Mouse (Mus musculus): ENCODE data around the gene Cdx4. TPM values are rescaled to one million over a fixed set of nuclear protein-coding genes. Genes with fewer than 3 reads are reported as not detected.

The Cdx4 gene
- polyA plus RNA-seq, 1 experiment from 2014 or later = not detected

Other genes starting within 250 kb of the Cdx4 start
- gene Nap1l2, start 134.8 kb upstream of the Cdx4 start, polyA plus RNA-seq (2014; fragmentation: Nextera tagmentation; extraction: Ambion mirVana) = 0.57 and 0.96 TPM in 2 replicates
- gene Chic1, start 35.1 kb downstream of the Cdx4 start, polyA plus RNA-seq (2014; fragmentation: Nextera tagmentation; extraction: Ambion mirVana) = 2.8 and 3.1 TPM in 2 replicates
- not detected in 2 replicates for gene Tsx, start 93.1 kb downstream of the Cdx4 start, polyA plus RNA-seq (2014; fragmentation: Nextera tagmentation; extraction: Ambion mirVana)
- gene Gm26992, start 100.6 kb downstream of the Cdx4 start, polyA plus RNA-seq (2014; fragmentation: Nextera tagmentation; extraction: Ambion mirVana) = 0.62 TPM in 1 of 2 replicates, not detected in the other